In genomic region chr1:146833888-146834287, GRCm38 (mm10) we compare ENCODE assay signal across 25 mouse cellular contexts.
"Had no signal": no experiment of that assay in that cellular context is flagged by ENCODE, and none has a peak within 500 bp of the region (broad histone marks: within the 10 kb centered on the region; RNA-seq: fewer than 3 reads in every experiment).

No protein-coding gene starts in this region.

- DNase-seq: kidney, adult 11 months; kidney, adult 8-10 months; kidney, postnatal 10 days; kidney, postnatal 36 days; layer of hippocampus, postnatal 36 days; liver; lung, adult 18-20 months; lung, postnatal 10 days; lung, postnatal 36 days; right cerebral cortex, adult 18-20 months; right cerebral cortex, postnatal 14 days; right cerebral cortex, postnatal 4 days; thymus, adult 2 months; thymus, postnatal 14 days; thymus, postnatal 4 days had no signal

- H3K36me3 ChIP-seq: kidney, embryonic 15.5 days; limb, embryonic 13.5 days; liver, embryonic 12.5 days; liver, embryonic 15.5 days; lung, embryonic 15.5 days; neural tube, embryonic 12.5 days; neural tube, embryonic 15.5 days had no signal

- H3K4me1 ChIP-seq: kidney, embryonic 15.5 days; limb, embryonic 13.5 days; liver, embryonic 12.5 days; liver, embryonic 15.5 days; lung, embryonic 15.5 days; megakaryocyte, embryonic 14.5 days; neural tube, embryonic 12.5 days; neural tube, embryonic 15.5 days had no signal

- H3K27ac ChIP-seq: kidney, embryonic 15.5 days; left cerebral cortex, adult 2 months; limb, embryonic 13.5 days; liver, embryonic 12.5 days; liver, embryonic 15.5 days; lung, embryonic 15.5 days; neural tube, embryonic 12.5 days; neural tube, embryonic 15.5 days; stomach, postnatal 0 days had no signal

- H3K4me2 ChIP-seq: kidney, embryonic 15.5 days; limb, embryonic 13.5 days; liver, embryonic 12.5 days; liver, embryonic 15.5 days; lung, embryonic 15.5 days; neural tube, embryonic 12.5 days; neural tube, embryonic 15.5 days had no signal

- H3K27me3 ChIP-seq: kidney, embryonic 15.5 days; limb, embryonic 13.5 days; liver, embryonic 12.5 days; liver, embryonic 15.5 days; lung, embryonic 15.5 days; megakaryocyte, embryonic 14.5 days; neural tube, embryonic 12.5 days; neural tube, embryonic 15.5 days had no signal

- H3K9me3 ChIP-seq: kidney, embryonic 15.5 days; limb, embryonic 13.5 days; liver, embryonic 12.5 days; liver, embryonic 15.5 days; lung, embryonic 15.5 days; neural tube, embryonic 12.5 days; neural tube, embryonic 15.5 days had no signal

- H3K4me3 ChIP-seq: kidney, embryonic 15.5 days; left cerebral cortex, adult 2 months; limb, embryonic 13.5 days; liver, embryonic 12.5 days; liver, embryonic 15.5 days; lung, embryonic 15.5 days; megakaryocyte, embryonic 14.5 days; neural tube, embryonic 12.5 days; neural tube, embryonic 15.5 days had no signal

- H3K9ac ChIP-seq: kidney, embryonic 15.5 days; limb, embryonic 13.5 days; liver, embryonic 12.5 days; liver, embryonic 15.5 days; lung, embryonic 15.5 days; neural tube, embryonic 12.5 days; neural tube, embryonic 15.5 days had no signal

- ATAC-seq: liver, embryonic 12.5 days had no signal
